Mouse (Mus musculus) cerebellum, adult 11-12 months (tissue): Measurements from ENCODE around the gene Kcnk15.

Experiments
- DNase-seq: peaks from one replicate; pipeline ENCODE4 v3.0.0; 2022

Kcnk15 gene

GRCm38 (mm10) chr2:163853461-163853901 lies at the start of gene Kcnk15:
TSS of gene Kcnk15 (plus strand) at chr2:163853651.
- DNase-seq: no peak

- DNase-seq: no peak
These were observed 49.6 kb upstream of the Kcnk15 start for GRCm38 (mm10) chr2:163803838-163804237.

GRCm38 (mm10) chr2:163809166-163809565 lies 44.3 kb upstream of the Kcnk15 start:
- DNase-seq: no peak

- DNase-seq: no peak
These were observed 43.7 kb upstream of the Kcnk15 start for GRCm38 (mm10) chr2:163809704-163810103.

GRCm38 (mm10) chr2:163813077-163813476 lies 40.4 kb upstream of the Kcnk15 start:
- DNase-seq: no peak

GRCm38 (mm10) chr2:163814739-163815465 lies 38.5 kb upstream of the Kcnk15 start:
- DNase-seq: no peak

- peak; percentile 88 for DNase-seq
These were observed 32.8 kb upstream of the Kcnk15 start, which contains the start of gene Ccn5 for GRCm38 (mm10) chr2:163820607-163821006. TSS of gene Ccn5 (plus strand) at chr2:163820861.

GRCm38 (mm10) chr2:163823248-163823647 lies 30.2 kb upstream of the Kcnk15 start:
- no peak for DNase-seq

GRCm38 (mm10) chr2:163823771-163824170 lies 29.7 kb upstream of the Kcnk15 start:
- DNase-seq: no peak

- DNase-seq: no peak
These were observed 27.6 kb upstream of the Kcnk15 start for GRCm38 (mm10) chr2:163825861-163826260.

- DNase-seq: no peak
These were observed 27.0 kb upstream of the Kcnk15 start for GRCm38 (mm10) chr2:163826494-163826893.

- DNase-seq: no peak
These were observed 22.3 kb upstream of the Kcnk15 start for GRCm38 (mm10) chr2:163831163-163831562.

GRCm38 (mm10) chr2:163838043-163838442 lies 15.4 kb upstream of the Kcnk15 start:
- DNase-seq: peak; percentile 80

GRCm38 (mm10) chr2:163839519-163839918 lies 13.9 kb upstream of the Kcnk15 start:
- DNase-seq: peak; percentile 77

GRCm38 (mm10) chr2:163842043-163842442 lies 11.4 kb upstream of the Kcnk15 start:
- no peak for DNase-seq

GRCm38 (mm10) chr2:163857233-163857632 lies 3.8 kb downstream of the Kcnk15 start:
- DNase-seq: no peak

- peak; percentile 60 for DNase-seq
These were observed 5.0 kb downstream of the Kcnk15 start for GRCm38 (mm10) chr2:163858254-163858947.

GRCm38 (mm10) chr2:163865311-163865710 lies 11.9 kb downstream of the Kcnk15 start:
- peak; percentile 58 for DNase-seq

- DNase-seq: no peak
These were observed 12.6 kb downstream of the Kcnk15 start for GRCm38 (mm10) chr2:163866061-163866460.

GRCm38 (mm10) chr2:163869783-163870182 lies 16.3 kb downstream of the Kcnk15 start:
- no peak for DNase-seq

- no peak for DNase-seq
These were observed 17.8 kb downstream of the Kcnk15 start for GRCm38 (mm10) chr2:163871266-163871665.

- DNase-seq: no peak
These were observed 18.5 kb downstream of the Kcnk15 start for GRCm38 (mm10) chr2:163871906-163872305.

- no peak for DNase-seq
These were observed 21.4 kb downstream of the Kcnk15 start for GRCm38 (mm10) chr2:163874877-163875276.

GRCm38 (mm10) chr2:163875484-163875883 lies 22.0 kb downstream of the Kcnk15 start:
- DNase-seq: no peak
